8 mouse cellular contexts compared by ENCODE assay signal in genomic region chr11:118534382-118535092, GRCm38 (mm10). TPM values are rescaled to one million over a fixed set of nuclear protein-coding genes. Genes with fewer than 3 reads are reported as not detected.
DNase-seq lines count a peak whose midpoint lies in the region; ATAC-seq and TF ChIP-seq lines count a peak whose summit lies in the region.

No protein-coding gene starts in this region.

- H3K9ac ChIP-seq in forebrain, embryonic 11.5 days (ENCODE audit: low read length): no peak overlapping the region
- H3K9ac ChIP-seq in forebrain, embryonic 13.5 days: no peak overlapping the region
- H3K9ac ChIP-seq in embryonic facial prominence, embryonic 14.5 days (ENCODE audit: low read depth, low read length): no peak overlapping the region

- H3K9me3 ChIP-seq in forebrain, embryonic 11.5 days (ENCODE audit: control insufficient read depth, low read length): no peaks in the 10 kb centered on the region
- no peaks in the 10 kb centered on the region for H3K9me3 ChIP-seq in forebrain, embryonic 13.5 days (replicated peaks)
- no peaks in the 10 kb centered on the region for H3K9me3 ChIP-seq in embryonic facial prominence, embryonic 14.5 days (ENCODE audit: control insufficient read depth, low read length)

- no peak for ATAC-seq in forebrain, embryonic 11.5 days (replicated peaks; ENCODE audit: low FRiP score)
- no peak for ATAC-seq in forebrain, embryonic 13.5 days
- ATAC-seq in embryonic facial prominence, embryonic 14.5 days (ENCODE audit: low read depth): 0 out of 2 replicates have a peak, but pooled peaks have one; percentile 31
- ATAC-seq in megakaryocyte, adult 5-6 weeks (ENCODE audit: poor library complexity, severe bottlenecking): no peak

- H3K27me3 ChIP-seq in forebrain, embryonic 11.5 days (ENCODE audit: control insufficient read depth, insufficient read depth, low read length): no peaks in the 10 kb centered on the region
- H3K27me3 ChIP-seq in forebrain, embryonic 13.5 days: peaks cover 14% of the 10 kb centered on the region; the same call in 1 of the 2 replicates
- no peaks in the 10 kb centered on the region for H3K27me3 ChIP-seq in testis, adult 2 months (ENCODE audit: control insufficient read depth, insufficient read depth, low read length)
- no peaks in the 10 kb centered on the region for H3K27me3 ChIP-seq in embryonic facial prominence, embryonic 14.5 days (replicated peaks; ENCODE audit: control insufficient read depth, insufficient read depth, low read length)

- peaks cover 2% of the 10 kb centered on the region; the same call in 1 of the 2 replicates for H3K4me1 ChIP-seq in forebrain, embryonic 11.5 days (replicated peaks; ENCODE audit: control insufficient read depth, insufficient read depth, low read length)
- peaks cover 37% of the 10 kb centered on the region for H3K4me1 ChIP-seq in forebrain, embryonic 13.5 days
- H3K4me1 ChIP-seq in testis, adult 2 months (ENCODE audit: control insufficient read depth, insufficient read depth, low read length): no peaks in the 10 kb centered on the region
- H3K4me1 ChIP-seq in embryonic facial prominence, embryonic 14.5 days (ENCODE audit: control insufficient read depth, insufficient read depth, low read length): no peaks in the 10 kb centered on the region

- TF ChIP-seq POLR2A in testis, adult 2 months (IDR thresholded peaks at IDR 0.05; ENCODE audit: control insufficient read depth, low read depth, low read length): no peak

- no peak overlapping the region for H3K4me2 ChIP-seq in forebrain, embryonic 11.5 days (ENCODE audit: low read depth, low read length, severe bottlenecking)
- no peak overlapping the region for H3K4me2 ChIP-seq in forebrain, embryonic 13.5 days
- H3K4me2 ChIP-seq in embryonic facial prominence, embryonic 14.5 days (ENCODE audit: low read depth, low read length): no peak overlapping the region

- H3K4me3 ChIP-seq in forebrain, embryonic 11.5 days (ENCODE audit: low read depth, low read length): no peak overlapping the region
- no peak overlapping the region for H3K4me3 ChIP-seq in forebrain, embryonic 13.5 days
- H3K4me3 ChIP-seq in testis, adult 2 months (ENCODE audit: control insufficient read depth, low read depth, low read length): peak overlapping the region; percentile 48
- no peak overlapping the region for H3K4me3 ChIP-seq in embryonic facial prominence, embryonic 14.5 days (ENCODE audit: low read depth, low read length)

- H3K27ac ChIP-seq in forebrain, embryonic 11.5 days (ENCODE audit: low read depth, low read length): no peak overlapping the region
- H3K27ac ChIP-seq in forebrain, embryonic 13.5 days: no peak overlapping the region
- no peak overlapping the region for H3K27ac ChIP-seq in testis, adult 2 months (ENCODE audit: control insufficient read depth, insufficient read depth, low read depth, low read length)
- no peak overlapping the region for H3K27ac ChIP-seq in embryonic facial prominence, embryonic 14.5 days (replicated peaks; ENCODE audit: low read depth, low read length)

- peak; percentile 53; the same call in 1 of the 2 replicates for TF ChIP-seq CTCF in testis, adult 2 months (IDR thresholded peaks at IDR 0.05; ENCODE audit: control insufficient read depth, insufficient read depth, insufficient replicate concordance, low read depth, low read length)

- no peaks in the 10 kb centered on the region for H3K36me3 ChIP-seq in forebrain, embryonic 11.5 days (ENCODE audit: control insufficient read depth, insufficient read depth, low read length)
- no peaks in the 10 kb centered on the region for H3K36me3 ChIP-seq in forebrain, embryonic 13.5 days (ENCODE audit: poor library complexity, severe bottlenecking)
- no peaks in the 10 kb centered on the region for H3K36me3 ChIP-seq in testis, adult 2 months (ENCODE audit: control insufficient read depth, insufficient read depth, low read length)
- H3K36me3 ChIP-seq in embryonic facial prominence, embryonic 14.5 days (ENCODE audit: control insufficient read depth, insufficient read depth, low read length): no peaks in the 10 kb centered on the region

- peak; percentile 85 for DNase-seq in forebrain, embryonic 11.5 days (ENCODE audit: low spot score)
- no peak for DNase-seq in testis, postnatal 14 days (ENCODE audit: low spot score)
- peak; percentile 49 for DNase-seq in embryonic facial prominence, embryonic 14.5 days (ENCODE audit: low spot score)
- peak; percentile 53 to 59 for DNase-seq in kidney, postnatal 25 days
- peak; percentile 55 for DNase-seq in ovary, postnatal 14 days (ENCODE audit: low spot score)

- 35% methylated on average over 18 of the region's 18 CpGs for WGBS in forebrain, embryonic 11.5 days
- WGBS in forebrain, embryonic 13.5 days: 31% methylated on average over 18 of the region's 18 CpGs
- WGBS in embryonic facial prominence, embryonic 14.5 days: 29% methylated on average over 18 of the region's 18 CpGs

RNA-seq across cellular contexts. Expression of gene Engase, which starts 57.9 kb away (rescaled TPM):
- 9.0 and 10.6 TPM in 2 replicates for polyA plus RNA-seq in forebrain, embryonic 11.5 days (2014; fragmentation: Nextera tagmentation; extraction: Ambion mirVana)
- polyA plus RNA-seq in forebrain, embryonic 13.5 days (2015; fragmentation: Nextera tagmentation; extraction: Ambion mirVana): 4.5 and 5.6 TPM in 2 replicates
- 2.9 and 3.2 TPM in 2 replicates for polyA plus RNA-seq in testis, adult 2 months (2012; rRNA removed)
- 6.0 and 7.6 TPM in 2 replicates for polyA plus RNA-seq in embryonic facial prominence, embryonic 14.5 days (2014; fragmentation: Nextera tagmentation; extraction: Ambion mirVana)
- 1.3 TPM in 2 replicates for total RNA-seq in megakaryocyte, adult 5-6 weeks (2015)
- 3.7 and 5.5 TPM in 2 replicates for total RNA-seq in megakaryocyte, adult 5-6 weeks (2017)
